Mouse (Mus musculus): ENCODE measurements at regions not wholly inside any gene's neighbourhood (a gene's known extent, or its start where the extent isn't known, plus 50 kb on each side); places are given as distances from the start of the nearest gene placed in this dataset.

GRCm38 (mm10) chr19:37836900-37837299 is 139.3 kb downstream of the Cyp26a1 start:
- DNase-seq (ENCODE audit: low spot score in 2 of 2): no peak
